Mouse (Mus musculus) small intestine, adult 2 months (tissue): ENCODE data around the gene Dcst1. TPM values are rescaled to one million over a fixed set of nuclear protein-coding genes. Genes with fewer than 3 reads are reported as not detected.
A peak's percentile ranks its signal among the peaks of the same experiment; 100 is the strongest.

ENCODE experiments used
- H3K27ac ChIP-seq: fragments of 200-500 bp; 2 replicates; pipeline ENCODE4 v1.5.1; 2012; ENCODE audit warnings: low read depth, low read length, control low read depth, inconsistent platforms; ENCODE audit not compliant: insufficient read depth
- H3K27me3 ChIP-seq: fragments of 200-500 bp; 2 replicates; pipeline ENCODE4 v1.6.1; 2012; ENCODE audit warnings: mild to moderate bottlenecking, moderate library complexity, low read length, inconsistent platforms; ENCODE audit not compliant: control insufficient read depth, insufficient read depth
- H3K36me3 ChIP-seq: fragments of 200-500 bp; 2 replicates; pipeline ENCODE4 v1.6.1; 2012; ENCODE audit warnings: mild to moderate bottlenecking, low read length, control low read depth, inconsistent platforms; ENCODE audit not compliant: control insufficient read depth, insufficient read depth
- H3K4me1 ChIP-seq: fragments of 200-500 bp; 2 replicates; pipeline ENCODE4 v1.6.1; 2012; ENCODE audit warnings: low read length, inconsistent platforms, mixed read lengths; ENCODE audit not compliant: control insufficient read depth, insufficient read depth, insufficient read length
- H3K4me3 ChIP-seq: fragments of 200-500 bp; 2 replicates; pipeline ENCODE4 v1.5.1; 2012; ENCODE audit warnings: low read depth, mild to moderate bottlenecking, control low read depth, inconsistent platforms, low read length, moderate library complexity
- CTCF ChIP-seq: fragments of 200-500 bp; IDR thresholded peaks from 2 replicates; pipeline ENCODE4 v1.5.1; 2012; ENCODE audit warnings: low read depth, mild to moderate bottlenecking, control low read depth, inconsistent platforms, low read length, moderate library complexity, mixed read lengths; ENCODE audit not compliant: insufficient replicate concordance, insufficient read length; ENCODE audit errors: extremely low read depth
- POLR2A ChIP-seq: fragments of 200-500 bp; IDR thresholded peaks from 2 replicates; pipeline ENCODE4 v1.6.1; 2012; ENCODE audit warnings: low read depth, mild to moderate bottlenecking, control low read depth, inconsistent platforms, low read length, moderate library complexity
- WGBS: fragments of 180-500 bp; shearing (Covaris S2); methylation state at CpG from one replicate; pipeline ENCODE4 v1.1.7; 2018; 5-methylcytosine and 5-hydroxymethylcytosine counted together
- polyA plus RNA-seq: library from polyadenylated mRNA; depleted of rRNA; stranded (reverse); fragments of >200 nt; gene quantifications from 2 replicates; pipeline ENCODE4 v1.2.3, GENCODE M21; 2012

Gene Dcst1
- polyA plus RNA-seq, 1 experiment, result 9.1 TPM

DNA sequence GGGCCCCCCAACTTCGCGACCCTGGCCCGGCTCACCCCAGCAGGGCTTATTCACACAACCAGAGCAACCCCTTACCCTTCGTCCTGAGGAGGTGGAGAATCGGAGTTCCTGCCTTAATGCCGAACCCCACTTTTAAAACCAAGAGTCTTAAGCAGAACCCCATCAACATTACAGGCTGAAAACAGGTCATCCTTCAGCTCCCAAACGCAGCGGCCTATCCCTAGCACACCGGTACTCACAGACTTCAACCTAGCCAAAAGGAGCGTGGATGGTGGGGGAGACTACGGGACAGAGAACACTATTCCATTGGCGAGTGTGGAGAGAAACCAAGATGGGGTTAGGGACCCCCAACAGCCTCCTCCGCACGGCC lies 42.9 kb downstream of the Dcst1 start:
- 2% methylated on average over 14 of the region's 14 CpGs for WGBS
- Histone ChIP-seq H3K27me3 (peaks cover 31% of the 10 kb centered on the region), H3K4me3 (peak overlapping the region; percentile 69), H3K36me3 (no peaks in the 10 kb centered on the region), H3K27ac (no peak overlapping the region), H3K4me1 (peaks cover 26% of the 10 kb centered on the region)
- TF ChIP-seq POLR2A (no peak), CTCF (no peak)

DNA sequence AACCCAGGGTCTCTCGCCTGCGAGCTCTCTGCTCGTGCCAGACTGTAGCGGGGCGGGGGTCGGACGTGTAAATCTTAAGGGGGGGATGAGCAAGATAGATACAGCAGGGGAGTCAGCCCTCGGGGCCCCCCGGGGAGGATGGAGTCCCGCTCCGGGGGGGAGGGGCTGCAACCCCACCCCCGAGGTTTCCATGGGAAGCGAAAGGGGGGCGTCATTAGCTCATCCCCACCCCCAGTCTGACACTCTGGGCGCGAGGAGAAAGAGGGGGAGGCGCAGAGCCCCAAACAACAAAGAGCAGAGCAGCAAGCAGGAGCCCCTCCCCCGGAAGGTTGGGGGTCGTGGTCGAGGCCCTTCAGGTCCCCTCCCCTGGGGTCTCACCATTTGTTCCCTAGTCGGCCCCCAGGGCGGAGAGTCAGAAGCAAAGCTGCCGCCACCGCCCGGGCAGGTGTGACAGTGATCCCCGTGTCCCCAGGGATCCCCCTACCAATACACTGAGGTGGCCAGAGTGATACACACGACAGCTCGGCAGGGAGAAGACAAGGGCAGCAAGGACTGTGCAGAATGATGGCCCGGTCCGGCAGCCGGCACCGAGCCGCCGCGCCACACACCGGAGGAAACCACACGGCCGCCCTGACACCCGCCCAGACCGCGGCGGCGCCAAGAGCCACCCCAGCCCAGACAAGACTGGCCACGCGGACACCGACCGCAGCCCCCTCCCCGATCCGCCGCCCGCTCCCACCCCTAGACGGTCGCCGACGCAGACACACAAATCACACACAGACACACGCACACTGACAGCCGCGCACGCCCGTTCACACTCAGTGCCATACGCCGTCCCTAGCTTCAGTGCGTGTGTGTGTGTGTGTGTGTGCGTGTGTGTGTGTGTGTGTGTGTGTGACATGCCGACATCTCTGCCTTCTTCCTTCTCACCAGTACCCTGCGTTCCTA lies 43.6 kb downstream of the Dcst1 start:
- Histone ChIP-seq H3K4me1 (peaks cover 27% of the 10 kb centered on the region), H3K27me3 (peaks cover 31% of the 10 kb centered on the region), H3K36me3 (no peaks in the 10 kb centered on the region), H3K27ac (no peak overlapping the region), H3K4me3 (peak overlapping the region; percentile 69)
- WGBS, result under 1% methylated on average over 66 of the region's 66 CpGs
- TF ChIP-seq POLR2A, result no peak
- TF ChIP-seq CTCF, result no peak

DNA sequence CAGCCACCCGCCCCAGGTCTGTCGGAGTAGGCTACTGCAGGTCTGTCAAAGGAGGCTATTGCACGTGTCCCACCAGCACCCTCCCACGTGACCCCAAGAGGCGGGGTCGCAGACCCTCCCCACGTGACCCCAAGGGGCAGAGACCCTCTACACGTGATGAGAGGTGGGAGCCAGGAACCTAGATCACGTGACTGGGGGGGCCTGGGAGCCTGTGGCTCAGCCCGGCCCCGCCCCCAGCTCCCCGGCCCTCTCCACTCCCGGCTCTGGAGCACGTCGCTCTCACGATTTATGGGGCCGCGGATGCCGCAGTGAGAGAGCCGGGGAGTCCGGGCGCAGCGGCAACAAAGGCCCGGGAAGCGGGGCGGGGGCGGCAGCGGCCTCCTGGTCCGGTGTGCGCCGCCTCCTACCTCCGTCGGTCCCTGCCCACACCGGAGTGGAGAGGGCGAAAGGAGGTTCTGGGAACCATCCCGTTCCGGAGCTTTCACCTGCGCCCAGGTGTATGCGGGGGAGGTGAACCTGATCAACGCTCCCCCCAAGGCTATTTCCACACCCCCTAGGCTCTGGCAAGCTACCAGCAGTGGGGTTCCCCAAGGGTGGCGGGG lies 44.4 kb downstream of the Dcst1 start:
- H3K36me3 ChIP-seq, result no peaks in the 10 kb centered on the region
- H3K4me1 ChIP-seq, result peaks cover 32% of the 10 kb centered on the region
- TF ChIP-seq POLR2A, result no peak
- no peak for TF ChIP-seq CTCF
- H3K27ac ChIP-seq, result no peak overlapping the region
- H3K27me3 ChIP-seq, result peaks cover 31% of the 10 kb centered on the region
- H3K4me3 ChIP-seq, result peak overlapping the region; percentile 69
- 1% methylated on average over 39 of the region's 41 CpGs for WGBS

DNA sequence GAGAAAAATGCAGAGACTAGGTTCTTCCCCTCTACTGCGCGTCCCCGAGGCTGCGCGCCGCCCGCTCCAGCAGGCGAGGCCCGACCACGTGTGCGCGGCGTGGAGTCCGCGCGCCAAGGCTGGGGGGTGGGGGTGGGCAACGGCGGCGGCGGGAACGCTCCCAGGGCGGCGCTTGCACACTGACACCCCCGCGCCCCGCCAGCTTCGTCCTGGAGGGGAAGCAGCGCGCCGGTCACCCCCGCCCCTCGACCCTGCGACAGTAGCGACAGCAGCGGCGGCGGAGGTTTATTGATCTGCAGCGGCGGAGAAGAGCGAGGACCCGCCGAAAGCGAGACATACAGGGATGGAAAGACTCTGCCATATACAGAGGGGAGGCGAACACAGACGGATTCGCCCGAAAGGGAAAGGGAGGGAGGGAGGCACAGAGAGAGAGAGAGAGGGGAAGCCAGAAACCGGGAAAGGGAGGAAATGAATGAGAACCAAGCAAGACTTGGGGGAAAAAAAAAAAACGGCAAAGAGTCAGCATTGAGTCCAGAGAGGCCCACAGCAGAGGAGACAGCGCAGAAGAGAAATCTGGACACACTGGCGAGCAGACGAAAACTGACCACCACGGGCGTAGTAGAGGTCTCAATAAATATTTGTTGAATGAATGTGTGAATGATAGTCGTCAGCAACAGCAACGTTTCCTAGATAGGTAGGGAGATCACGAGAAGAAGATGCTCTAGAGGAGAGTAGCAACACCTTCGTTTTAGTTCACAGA lies 45.3 kb downstream of the Dcst1 start:
- peak overlapping the region; percentile 42 for H3K4me3 ChIP-seq
- WGBS, result 4% methylated on average over 58 of the region's 58 CpGs
- no peak overlapping the region for H3K27ac ChIP-seq
- peaks cover 34% of the 10 kb centered on the region for H3K4me1 ChIP-seq
- peaks cover 31% of the 10 kb centered on the region for H3K27me3 ChIP-seq
- TF ChIP-seq CTCF (no peak), POLR2A (no peak)
- no peaks in the 10 kb centered on the region for H3K36me3 ChIP-seq

DNA sequence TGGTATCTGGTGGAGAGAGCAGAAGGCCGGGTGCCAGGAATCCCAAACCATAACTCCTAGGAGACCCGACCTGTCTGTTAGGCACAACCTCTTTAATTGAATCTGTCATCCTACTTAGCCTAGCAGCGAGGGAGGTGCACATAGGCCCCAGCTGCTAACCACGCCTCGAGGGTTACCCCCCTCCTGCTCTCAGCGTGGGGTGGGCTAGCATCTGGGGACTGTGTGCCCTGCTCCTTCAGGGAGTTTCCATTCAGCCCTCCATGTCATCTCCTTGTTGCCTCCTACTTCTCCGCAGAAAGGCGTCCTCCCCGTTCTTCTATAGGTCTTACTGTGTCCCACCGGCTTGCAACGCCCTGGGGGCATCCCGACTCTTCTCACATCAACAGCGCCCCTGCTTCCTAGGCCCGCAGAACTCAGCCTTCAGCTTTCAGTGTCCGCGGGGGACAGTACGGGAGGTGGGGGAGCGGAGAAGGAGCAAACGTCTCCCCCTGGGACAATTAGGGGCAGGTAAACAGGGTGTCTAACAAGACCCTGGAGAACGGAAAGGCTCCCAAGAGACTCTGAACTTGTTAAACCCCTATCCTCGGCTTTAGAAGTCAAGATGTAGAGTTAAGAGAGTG lies 46.0 kb downstream of the Dcst1 start:
- TF ChIP-seq CTCF (no peak), POLR2A (no peak)
- Histone ChIP-seq H3K27me3 (peaks cover 31% of the 10 kb centered on the region), H3K4me1 (peaks cover 34% of the 10 kb centered on the region), H3K27ac (no peak overlapping the region), H3K4me3 (peak overlapping the region; percentile 42; the same call in 1 of the 2 replicates), H3K36me3 (no peaks in the 10 kb centered on the region)
- 70% methylated on average over 21 of the region's 21 CpGs for WGBS

GRCm38 (mm10) chr3:89318316-89318715 lies 46.7 kb downstream of the Dcst1 start:
- no peak for TF ChIP-seq CTCF
- no peak for TF ChIP-seq POLR2A
- H3K4me3 ChIP-seq, result no peak overlapping the region
- H3K27ac ChIP-seq, result no peak overlapping the region
- H3K36me3 ChIP-seq, result no peaks in the 10 kb centered on the region
- H3K4me1 ChIP-seq, result peaks cover 34% of the 10 kb centered on the region
- peaks cover 31% of the 10 kb centered on the region for H3K27me3 ChIP-seq
- 64% methylated on average over 8 of the region's 8 CpGs for WGBS
